Mouse (Mus musculus) leukemia stem cell, adult 10-12 weeks (primary cell): Measurements from ENCODE around the gene Tmub2. TPM values are rescaled to one million over a fixed set of nuclear protein-coding genes. Genes with fewer than 3 reads are reported as not detected.

Experiments used
- polyA plus RNA-seq: library from polyadenylated mRNA; stranded (reverse); fragments of >175 nt; gene quantifications from 2 replicates; pipeline ENCODE4 v1.2.3, GENCODE M21; 2012; ENCODE audit warnings: low replicate concordance

Gene Tmub2
- 46.9 and 69.3 TPM in 2 replicates for polyA plus RNA-seq

DNA sequence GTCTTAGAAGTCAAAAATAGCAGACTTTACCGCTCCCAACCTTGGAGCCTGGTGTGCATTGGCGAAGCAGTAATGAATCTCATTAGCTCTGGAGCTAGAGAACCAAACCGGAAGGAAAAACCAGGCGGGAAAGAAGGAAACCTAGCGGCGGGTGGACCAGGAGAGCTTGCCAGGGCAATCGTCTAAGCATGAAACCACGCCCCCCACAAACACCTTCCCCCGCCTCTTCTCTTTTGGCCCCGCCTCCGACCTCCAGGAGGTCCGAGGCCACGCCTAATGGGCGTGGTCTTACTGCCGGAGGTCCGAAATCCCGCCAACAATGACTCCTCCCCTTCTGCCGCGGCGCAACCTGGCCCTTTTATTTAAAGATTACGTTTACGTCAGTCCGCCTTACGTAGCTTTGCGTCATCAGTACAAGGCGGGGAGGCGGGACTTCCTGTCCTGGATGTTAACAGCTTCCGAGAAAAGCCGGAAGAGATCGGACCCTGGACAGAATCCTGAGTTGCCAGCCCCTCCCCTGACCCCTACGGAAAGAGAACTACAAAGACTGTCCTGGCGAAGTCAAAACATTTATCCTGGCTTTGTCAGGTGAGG is at the start of gene Tmub2:
Tmub2 (plus strand) TSS at position 431 of the 594 bp plus-strand sequence.

DNA sequence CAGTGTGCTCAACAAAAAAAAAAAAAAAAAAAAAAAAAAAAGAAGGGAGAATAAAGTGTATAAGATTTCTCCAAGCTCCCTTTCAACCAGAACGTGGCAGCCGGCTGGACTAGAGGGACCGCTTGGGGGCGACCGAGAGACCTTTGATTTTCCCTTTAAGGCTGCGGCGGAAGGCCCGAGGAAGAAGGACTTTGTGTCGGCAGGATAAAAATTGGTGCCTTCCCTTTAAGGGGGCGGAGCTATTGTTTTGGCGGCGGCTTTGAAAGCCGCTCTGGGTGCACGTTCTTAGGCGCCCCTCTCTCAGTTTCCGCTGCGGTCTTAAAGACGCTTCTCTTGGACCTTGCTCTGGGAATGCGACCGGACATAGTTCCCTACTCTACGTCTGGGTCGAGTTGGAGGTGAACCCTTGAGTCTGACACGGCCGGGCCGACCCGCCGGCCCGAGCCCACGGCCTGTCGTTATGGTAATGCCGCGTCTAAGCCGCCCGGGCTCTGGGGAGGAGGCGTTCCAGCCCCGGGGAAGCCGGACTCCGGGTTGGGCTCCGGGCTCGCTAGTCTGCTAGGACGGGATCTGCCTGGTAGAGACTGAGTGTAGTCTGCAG is 36.0 kb upstream of the Tmub2 start, which contains the start of gene BC030867:
BC030867 (plus strand) TSS at position 253 of the 601 bp plus-strand sequence.

GRCm38 (mm10) chr11:102268520-102269244 is 16.0 kb upstream of the Tmub2 start, which contains the start of gene Asb16:
TSS of gene Asb16 (plus strand) at chr11:102268743.

DNA sequence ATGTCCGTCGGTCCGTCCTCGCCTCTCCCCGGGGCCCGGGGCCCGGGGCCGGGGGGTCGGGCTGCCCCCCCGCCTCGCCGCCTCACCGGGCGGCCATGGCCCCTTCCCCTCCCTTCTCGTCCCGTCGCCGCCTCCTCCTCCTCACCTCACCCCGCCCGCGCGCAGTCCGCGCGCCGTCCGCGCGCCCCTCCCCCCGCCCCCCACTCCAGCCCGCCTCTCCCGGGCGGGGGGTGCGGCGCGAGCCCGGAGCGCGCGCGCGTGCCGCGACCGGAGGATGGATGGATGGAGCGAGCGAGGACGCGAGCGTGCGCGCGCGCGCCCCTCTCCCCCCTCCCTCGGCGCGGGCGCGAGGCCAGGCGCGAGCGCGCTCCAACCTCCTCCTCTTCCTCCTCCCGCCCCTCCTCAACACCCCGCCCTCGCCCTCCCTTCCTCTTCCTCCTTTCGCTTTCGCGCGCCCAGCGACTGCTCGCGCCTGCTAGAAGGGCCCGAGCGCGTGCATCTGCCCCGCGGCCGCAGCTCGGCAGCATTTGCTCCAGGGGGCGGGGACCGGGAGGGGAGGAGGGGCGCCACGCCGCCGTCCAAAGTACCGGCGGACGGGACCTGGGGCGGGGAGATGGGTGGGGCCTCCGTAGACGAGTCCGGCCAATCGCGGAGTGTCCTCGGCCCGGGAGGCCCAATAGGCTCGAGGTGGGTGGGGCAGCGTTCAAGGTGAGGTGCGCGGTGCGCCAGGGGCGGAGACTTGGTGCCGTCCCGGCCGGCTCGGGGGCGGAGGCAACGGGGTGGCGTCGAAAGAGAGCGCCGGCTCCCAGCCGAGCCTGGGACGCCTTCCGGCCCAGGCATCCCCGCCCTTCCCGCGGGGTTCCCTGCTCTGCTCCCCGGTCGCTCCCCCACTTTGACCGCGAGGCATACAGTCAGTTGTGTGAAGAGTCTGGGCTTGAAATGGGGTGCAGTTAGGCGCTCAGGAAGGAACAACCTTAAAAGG is 12.1 kb downstream of the Tmub2 start, which contains the start of gene Atxn7l3:
Atxn7l3 (minus strand) TSS at position 141 of the 982 bp plus-strand sequence.

GRCm38 (mm10) chr11:102319410-102319792 is 34.7 kb downstream of the Tmub2 start, which contains the start of gene Ubtf:
TSS of gene Ubtf (minus strand) at chr11:102319742.

Other genes with a start within 250 kb of the Tmub2 start
- gene Cd300lg, start 243.4 kb upstream of the Tmub2 start, polyA plus RNA-seq: 0.13 TPM in 1 of 2 replicates, not detected in the other
- 25.4 and 25.8 TPM in 2 replicates for gene Mpp2, start 196.4 kb upstream of the Tmub2 start, polyA plus RNA-seq
- gene Ppy, start 183.6 kb upstream of the Tmub2 start, polyA plus RNA-seq: not detected in 2 replicates
- gene Pyy, start 177.1 kb upstream of the Tmub2 start, polyA plus RNA-seq: not detected in 2 replicates
- gene Nags, start 139.4 kb upstream of the Tmub2 start, polyA plus RNA-seq: 2.0 and 2.1 TPM in 2 replicates
- 6.5 and 10.4 TPM in 2 replicates for gene Tmem101, start 128.5 kb upstream of the Tmub2 start, polyA plus RNA-seq
- gene Lsm12, start 99.6 kb upstream of the Tmub2 start, polyA plus RNA-seq: 73.7 and 82.1 TPM in 2 replicates
- 19.9 and 23.2 TPM in 2 replicates for gene G6pc3, start 95.3 kb upstream of the Tmub2 start, polyA plus RNA-seq
- 89.8 and 95.7 TPM in 2 replicates for gene Hdac5, start 54.8 kb upstream of the Tmub2 start, polyA plus RNA-seq
- gene BC030867, start 36.0 kb upstream of the Tmub2 start, polyA plus RNA-seq: 2.6 and 13.3 TPM in 2 replicates
- 0.98 and 1.2 TPM in 2 replicates for gene Asb16, start 16.2 kb upstream of the Tmub2 start, polyA plus RNA-seq
- 73.0 and 101 TPM in 2 replicates for gene Atxn7l3, start 11.7 kb downstream of the Tmub2 start, polyA plus RNA-seq
- 99.7 and 124 TPM in 2 replicates for gene Ubtf, start 34.8 kb downstream of the Tmub2 start, polyA plus RNA-seq
- 452 and 1,470 TPM in 2 replicates for gene Slc4a1, start 81.3 kb downstream of the Tmub2 start, polyA plus RNA-seq
- gene Rundc3a, start 108.5 kb downstream of the Tmub2 start, polyA plus RNA-seq: 5.3 and 23.3 TPM in 2 replicates
- 151 and 356 TPM in 2 replicates for gene Slc25a39, start 123.0 kb downstream of the Tmub2 start, polyA plus RNA-seq
- gene Grn, start 145.4 kb downstream of the Tmub2 start, polyA plus RNA-seq: 42.1 and 60.7 TPM in 2 replicates
- gene Fam171a2, start 162.8 kb downstream of the Tmub2 start, polyA plus RNA-seq: 1.5 and 1.7 TPM in 2 replicates
- 31.4 and 33.3 TPM in 2 replicates for gene Itga2b, start 185.2 kb downstream of the Tmub2 start, polyA plus RNA-seq